Mouse (Mus musculus) neural tube, embryonic 10.5 days (tissue): ENCODE results near the gene Uba52.

ENCODE experiments used
- DNase-seq: peaks from one replicate; pipeline ENCODE4 v3.0.0-alpha.2; 2017; ENCODE audit warnings: low spot score; ENCODE audit errors: extremely low spot score

Gene Uba52

GRCm38 (mm10) chr8:70510228-70510915 is at the start of gene Uba52:
TSS of gene Uba52 (minus strand) at chr8:70510801.
- DNase-seq: peak; percentile 96

- DNase-seq: no peak
These were observed 49.5 kb upstream of the Uba52 start for GRCm38 (mm10) chr8:70560096-70560495.

- DNase-seq: no peak
These were observed 48.4 kb upstream of the Uba52 start for GRCm38 (mm10) chr8:70558983-70559382.

DNA sequence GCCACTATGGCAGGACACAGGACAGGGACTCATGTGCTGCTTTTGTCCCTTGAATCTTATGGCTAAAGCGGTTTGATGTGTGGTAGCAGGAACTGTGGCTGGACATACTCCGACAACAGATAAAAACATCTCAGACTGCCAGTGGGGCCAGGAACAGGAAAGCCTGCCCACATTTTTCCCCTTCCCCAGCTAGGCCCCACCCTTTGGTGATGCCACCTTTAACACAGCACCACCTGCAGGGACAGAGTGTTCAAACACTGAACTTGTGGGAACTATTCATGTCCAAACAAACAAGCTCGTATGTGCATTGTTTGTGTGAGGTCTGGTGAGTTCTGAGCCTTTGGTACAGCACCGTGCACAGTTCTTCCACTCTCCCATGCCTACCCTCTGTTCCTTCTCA is 47.7 kb upstream of the Uba52 start:
- no peak for DNase-seq

DNA sequence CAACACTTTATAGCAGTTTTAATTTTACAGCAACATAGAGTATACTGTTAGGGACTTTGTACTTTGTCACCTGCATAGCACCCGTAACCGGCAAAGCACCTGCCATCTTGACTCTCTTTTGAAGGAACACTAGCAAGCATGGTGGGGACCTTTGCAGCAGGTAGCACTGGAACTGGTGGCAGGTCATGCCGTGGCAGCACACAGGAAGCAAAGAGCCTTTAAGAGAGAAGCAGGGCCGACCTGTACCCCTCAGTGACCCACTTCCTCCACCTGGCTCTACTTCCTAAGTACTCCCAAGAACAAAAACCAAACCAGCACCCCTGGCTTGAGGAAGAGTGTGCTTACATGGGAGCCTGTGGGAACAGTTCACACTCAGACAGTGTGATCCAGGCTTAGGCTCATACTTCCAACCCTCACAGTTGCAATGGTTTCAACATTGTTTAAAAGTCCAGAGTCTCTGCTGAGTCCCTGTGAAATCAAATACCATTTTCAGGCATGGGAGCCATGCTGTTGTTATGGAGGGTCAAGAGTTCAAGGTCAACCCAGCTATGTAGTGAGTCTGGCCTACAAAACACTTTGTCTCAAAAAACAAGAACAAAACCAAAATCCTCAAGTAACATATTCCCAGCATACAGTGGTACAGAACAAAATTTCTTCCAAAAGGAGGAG is 44.6 kb upstream of the Uba52 start:
- DNase-seq: no peak

GRCm38 (mm10) chr8:70553740-70554139 is 43.1 kb upstream of the Uba52 start:
- no peak for DNase-seq

- DNase-seq: no peak
These were observed 42.2 kb upstream of the Uba52 start for GRCm38 (mm10) chr8:70552836-70553235.

- DNase-seq: no peak
These were observed 41.1 kb upstream of the Uba52 start for GRCm38 (mm10) chr8:70551558-70552161.

GRCm38 (mm10) chr8:70549412-70550184 is 39.0 kb upstream of the Uba52 start:
- DNase-seq: no peak

GRCm38 (mm10) chr8:70547762-70548161 is 37.2 kb upstream of the Uba52 start:
- no peak for DNase-seq

GRCm38 (mm10) chr8:70546412-70546811 is 35.8 kb upstream of the Uba52 start:
- no peak for DNase-seq

- DNase-seq: no peak
These were observed 33.6 kb upstream of the Uba52 start for GRCm38 (mm10) chr8:70544200-70544687.

GRCm38 (mm10) chr8:70541081-70541480 is 30.5 kb upstream of the Uba52 start:
- DNase-seq: no peak

DNA sequence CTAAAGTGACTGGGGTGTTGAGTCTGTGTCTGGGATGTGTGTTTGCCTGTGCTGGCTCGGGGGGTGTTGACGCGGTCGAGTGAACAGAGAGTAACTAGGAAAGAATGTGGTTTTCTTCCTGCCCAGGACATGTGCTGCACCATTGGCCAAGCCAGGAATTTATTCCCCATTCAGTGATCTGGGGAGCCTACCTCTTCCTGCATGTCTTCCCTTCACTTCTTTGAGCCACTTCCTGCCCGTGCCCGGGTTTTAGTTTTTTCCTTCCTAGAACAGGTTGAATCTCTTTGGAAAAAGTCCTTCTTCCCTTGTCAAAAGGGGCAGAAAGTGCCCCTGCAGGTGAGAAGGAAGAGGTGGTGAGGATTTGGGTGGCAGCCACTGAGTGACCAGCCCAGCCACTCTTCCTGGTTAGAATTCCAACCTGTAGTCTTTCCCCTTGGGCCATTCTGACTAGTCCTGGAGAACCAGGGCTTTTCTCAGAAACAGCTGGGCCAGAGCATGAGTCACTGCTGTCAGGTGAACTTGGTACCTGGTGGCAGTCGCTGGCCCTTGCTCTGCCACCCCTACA is 30.0 kb upstream of the Uba52 start:
- no peak for DNase-seq

GRCm38 (mm10) chr8:70540013-70540506 is 29.5 kb upstream of the Uba52 start:
- DNase-seq: no peak

- peak; percentile 99 for DNase-seq
These were observed 28.6 kb upstream of the Uba52 start, which contains the start of gene Ell for GRCm38 (mm10) chr8:70539077-70539813. TSS of gene Ell (plus strand) at chr8:70539457.

GRCm38 (mm10) chr8:70538633-70539076 is 28.1 kb upstream of the Uba52 start:
- DNase-seq: peak; percentile 99

DNA sequence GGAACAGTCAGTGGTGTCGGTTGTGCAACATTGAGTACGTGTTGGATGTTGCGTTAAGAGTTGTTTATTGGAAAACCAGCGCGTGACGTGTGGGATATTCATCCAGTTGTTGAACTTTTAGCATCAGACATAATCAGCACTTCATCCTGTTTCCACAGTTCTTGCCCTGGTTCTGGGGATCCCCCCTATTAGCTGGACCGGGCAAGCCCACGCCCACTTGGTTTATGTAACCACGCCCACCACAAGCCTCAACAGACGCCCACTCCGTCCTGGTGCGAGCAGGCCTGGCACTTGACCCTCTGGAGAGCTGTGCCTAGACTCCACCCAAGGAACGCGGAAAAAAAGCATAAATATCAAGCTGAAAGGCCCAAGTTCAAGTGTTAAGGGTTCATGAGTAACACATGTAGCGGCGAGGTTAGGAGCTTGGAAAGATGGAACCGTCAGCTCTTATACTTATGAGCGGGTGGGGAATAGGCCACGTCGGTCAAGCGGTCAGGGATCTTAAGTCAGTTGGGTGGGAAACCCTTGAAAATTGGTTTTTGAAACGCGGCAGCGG is 27.5 kb upstream of the Uba52 start:
- DNase-seq: no peak

DNA sequence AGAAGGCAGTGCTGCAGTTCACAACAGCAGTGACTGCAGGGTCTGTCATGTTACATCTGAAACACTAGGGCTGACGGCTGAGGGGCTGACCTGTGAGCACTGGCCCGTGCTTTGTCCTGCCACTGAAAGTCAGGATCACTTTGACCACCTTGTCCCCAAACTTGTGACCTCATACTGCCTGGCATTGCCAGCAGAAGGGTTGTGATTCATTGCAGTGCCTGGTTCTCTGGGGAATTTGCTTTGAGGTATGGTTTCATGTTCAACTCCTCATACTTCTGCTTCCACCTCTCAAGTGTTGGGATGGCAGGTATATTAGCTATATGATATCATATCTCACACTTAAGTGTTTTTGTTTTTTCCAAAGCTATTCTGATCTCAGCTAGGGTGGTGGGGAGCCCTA is 25.1 kb upstream of the Uba52 start:
- no peak for DNase-seq

- DNase-seq: no peak
These were observed 24.6 kb upstream of the Uba52 start for GRCm38 (mm10) chr8:70535221-70535620.
